Mouse (Mus musculus): ENCODE measurements around the gene Cdk6.

GRCm38 (mm10) chr5:3392856-3393255 is 51.6 kb downstream of the Cdk6 start:
- no peak for TF ChIP-seq CTCF (IDR thresholded peaks at IDR 0.05 in 2 of 3, conservative IDR thresholded peaks at IDR 0.05 in 1 of 3; ENCODE audit: control insufficient read depth in 1 of 3, insufficient read depth in 1 of 3, low read depth in 2 of 3, low read length in 3 of 3, poor library complexity in 1 of 3, severe bottlenecking in 1 of 3)
- TF ChIP-seq ZC3H11A (IDR thresholded peaks at IDR 0.05; ENCODE audit: low read depth, low read length), result no peak
- no peak for TF ChIP-seq USF1 (IDR thresholded peaks at IDR 0.05; ENCODE audit: low read depth, low read length)
- no peak for TF ChIP-seq KAT2A (conservative IDR thresholded peaks at IDR 0.05; ENCODE audit: low read depth, low read length)
- TF ChIP-seq EP300 (IDR thresholded peaks at IDR 0.05; ENCODE audit: low read depth in 1 of 2, low read length in 2 of 2), result no peak
- TF ChIP-seq TAL1 (IDR thresholded peaks at IDR 0.05; ENCODE audit: low read length), result no peak
- TF ChIP-seq POLR2A (IDR thresholded peaks at IDR 0.05; ENCODE audit: control insufficient read depth in 1 of 2, insufficient read depth in 1 of 2, low read depth in 1 of 2, low read length in 2 of 2, poor library complexity in 1 of 2), result no peak
- TF ChIP-seq MAX (IDR thresholded peaks at IDR 0.05; ENCODE audit: low read length), result no peak
- TF ChIP-seq ELF1 (IDR thresholded peaks at IDR 0.05; ENCODE audit: low read depth, low read length), result no peak
- TF ChIP-seq MAFK (IDR thresholded peaks at IDR 0.05; ENCODE audit: borderline replicate concordance, low read depth, low read length), result no peak
